Mouse (Mus musculus) common myeloid progenitor, adult 5-6 weeks (primary cell): ENCODE data around the gene Tm9sf3. TPM values are rescaled to one million over a fixed set of nuclear protein-coding genes. Genes with fewer than 3 reads are reported as not detected.
A peak's percentile ranks its signal among the peaks of the same experiment; 100 is the strongest.
"Not testable (repeated sequence)": the region's sequence is repeated elsewhere in the genome, so short reads cannot be mapped to it uniquely, and the experiment has no call there.

Experiments
- ATAC-seq: replicated peaks from 2 replicates; pipeline ENCODE4 v1.8.0; 2016; ENCODE audit warnings: low read depth, mild to moderate bottlenecking, moderate TSS enrichment, inconsistent platforms; ENCODE audit not compliant: poor library complexity, severe bottlenecking
- total RNA-seq: library from RNA; stranded (forward); fragments of 200-1000, 187-1606 nt; gene quantifications from 2 replicates; pipeline ENCODE4 v1.2.3, GENCODE M21; 2017

Tm9sf3 gene
- 243 and 265 TPM in 2 replicates for total RNA-seq

DNA sequence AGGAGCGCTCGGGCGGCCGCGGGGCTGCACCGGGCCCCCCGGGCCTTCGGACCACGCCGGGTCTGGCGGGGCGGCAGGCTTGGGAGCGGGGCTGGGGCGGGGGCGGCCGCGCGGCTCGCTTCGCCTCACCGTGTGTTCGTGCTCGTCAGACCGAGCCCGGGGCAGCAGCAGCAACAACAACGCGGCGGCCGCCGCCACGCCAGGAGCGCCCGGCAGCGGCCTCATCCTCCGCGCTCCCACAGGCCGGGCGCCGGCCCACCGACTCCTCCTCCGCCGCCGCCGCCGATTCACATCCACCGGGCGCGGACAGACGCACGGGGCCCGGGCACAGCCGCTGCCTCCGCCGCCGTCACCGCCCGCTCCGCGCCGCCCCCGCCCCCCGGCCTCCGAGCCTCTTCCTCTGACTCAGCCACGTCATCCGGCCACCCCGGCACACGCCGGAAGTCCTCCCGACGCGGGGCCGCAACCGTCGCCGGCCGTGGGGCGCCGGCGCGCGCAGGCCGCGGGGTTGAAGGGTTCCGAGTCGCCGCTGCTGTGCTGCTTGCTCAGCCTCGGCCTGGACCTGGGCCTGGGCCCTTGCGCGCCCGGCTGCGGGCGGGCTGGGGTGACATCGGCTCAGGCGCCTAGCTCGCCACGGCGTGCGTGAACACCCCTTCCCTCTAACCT lies at the start of gene Tm9sf3:
Gene Tm9sf3 (minus strand): TSS at position 368 of the 666 bp plus-strand sequence.
- ATAC-seq: peak; percentile 59

DNA sequence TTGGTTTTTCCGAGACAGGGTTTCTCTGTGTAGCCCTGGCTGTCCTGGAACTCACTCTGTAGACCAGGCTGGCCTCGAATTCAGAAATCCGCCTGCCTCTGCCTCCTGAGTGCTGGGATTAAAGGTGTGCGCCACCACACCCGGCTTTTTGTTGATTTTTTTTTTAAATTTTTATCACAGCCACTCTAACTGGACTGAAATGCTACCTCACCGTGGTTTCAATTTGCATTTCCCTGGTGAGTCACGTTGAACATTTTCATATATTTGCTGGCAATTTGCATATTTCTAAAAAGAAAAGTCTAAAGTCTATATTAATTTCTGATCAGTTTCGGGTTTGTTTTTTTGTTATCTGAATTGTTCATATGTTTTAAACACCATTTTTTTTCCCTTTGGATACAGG lies 48.8 kb upstream of the Tm9sf3 start:
- not testable (repeated sequence) for ATAC-seq

DNA sequence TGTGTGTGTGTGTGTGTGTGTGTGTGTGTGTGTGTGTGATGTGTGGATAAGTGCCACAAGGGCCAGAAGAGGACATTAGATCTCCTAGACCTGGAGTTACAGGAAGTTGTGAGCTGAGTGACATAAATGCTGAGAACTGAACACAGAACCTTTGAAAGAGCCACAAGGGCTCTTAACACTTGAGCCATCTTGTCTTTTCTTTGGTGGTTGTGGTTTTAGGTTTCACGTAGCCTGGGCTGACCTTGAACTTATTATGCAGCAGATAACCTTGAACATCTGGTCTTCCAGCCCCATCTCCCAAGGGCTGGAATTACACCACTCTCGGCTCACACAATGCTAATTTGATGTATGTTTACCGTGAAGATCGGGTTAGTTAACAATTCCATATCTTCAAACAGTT lies 48.2 kb upstream of the Tm9sf3 start:
- ATAC-seq: no peak

DNA sequence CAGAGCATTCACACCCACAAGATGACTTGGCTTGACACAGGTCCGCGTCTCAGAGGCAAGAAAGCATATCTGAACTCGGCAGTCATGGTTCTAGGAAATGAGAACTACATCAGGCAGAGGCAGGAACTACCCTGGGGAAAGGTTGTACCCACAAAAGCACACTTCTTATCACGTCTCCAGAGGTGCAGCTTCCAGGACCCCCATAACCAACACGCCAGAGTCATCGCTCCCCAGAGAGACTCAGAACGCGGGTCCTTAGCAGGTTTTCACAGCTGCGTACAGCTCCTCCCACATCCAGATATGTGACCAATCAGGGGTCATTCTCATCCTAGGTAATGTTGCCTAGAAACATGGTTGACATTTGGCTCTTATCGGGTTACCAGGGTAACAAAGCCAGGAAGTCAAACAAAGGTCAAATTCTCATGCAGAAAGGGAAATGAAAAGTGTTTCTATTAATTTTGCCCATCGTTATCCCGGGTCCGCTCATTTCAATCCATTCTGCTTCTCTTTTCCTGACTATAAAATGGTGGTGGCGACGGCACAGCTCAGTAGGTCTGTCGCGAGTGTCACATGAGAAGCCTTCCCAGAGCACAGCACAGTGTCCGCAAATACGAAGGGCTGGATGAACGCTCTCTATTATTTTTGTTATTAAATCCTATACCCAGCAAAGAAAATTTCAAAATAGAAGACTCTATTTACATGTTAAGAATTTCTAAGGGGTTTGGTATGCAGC lies 47.3 kb upstream of the Tm9sf3 start:
- peak; percentile 92 for ATAC-seq

DNA sequence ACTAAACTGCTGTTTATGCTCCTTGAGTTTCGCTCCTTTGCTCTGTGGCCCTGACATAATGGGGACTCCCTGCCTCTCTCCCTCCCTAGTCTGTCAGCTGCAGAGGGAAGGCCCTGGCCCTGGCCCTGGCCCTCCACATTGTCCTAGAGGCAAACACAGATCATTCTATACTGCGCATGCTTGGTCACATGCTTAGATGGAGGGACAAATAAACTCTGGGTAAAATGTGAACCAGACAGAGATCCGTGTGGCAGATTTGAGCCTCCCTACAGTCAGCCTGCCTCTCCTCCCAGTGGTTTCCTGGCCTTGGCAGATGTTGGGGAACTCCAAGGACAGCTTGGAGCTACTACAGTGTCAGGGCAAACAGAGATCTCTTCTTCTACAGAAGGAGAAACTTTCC lies 40.1 kb upstream of the Tm9sf3 start:
- no peak for ATAC-seq

DNA sequence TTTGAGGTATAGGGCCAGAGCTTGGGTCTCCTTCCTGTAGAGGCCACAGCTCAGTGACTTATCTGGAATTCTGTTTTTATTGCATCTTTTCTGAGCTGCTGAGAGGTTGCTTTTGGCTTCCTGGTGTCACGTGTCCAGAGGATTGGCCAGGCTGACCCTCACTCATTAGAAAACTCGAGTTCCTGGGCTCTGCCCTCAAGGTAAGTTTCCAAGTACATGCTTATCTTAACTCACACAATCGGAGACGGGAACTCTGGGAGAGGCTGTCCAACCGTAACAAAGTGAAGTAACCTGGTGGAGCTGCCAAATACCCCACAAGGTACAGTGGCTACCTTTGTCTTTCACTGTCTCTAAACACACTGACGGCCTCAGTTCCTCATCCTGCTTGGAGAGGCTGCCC lies 39.6 kb upstream of the Tm9sf3 start:
- ATAC-seq: no peak

DNA sequence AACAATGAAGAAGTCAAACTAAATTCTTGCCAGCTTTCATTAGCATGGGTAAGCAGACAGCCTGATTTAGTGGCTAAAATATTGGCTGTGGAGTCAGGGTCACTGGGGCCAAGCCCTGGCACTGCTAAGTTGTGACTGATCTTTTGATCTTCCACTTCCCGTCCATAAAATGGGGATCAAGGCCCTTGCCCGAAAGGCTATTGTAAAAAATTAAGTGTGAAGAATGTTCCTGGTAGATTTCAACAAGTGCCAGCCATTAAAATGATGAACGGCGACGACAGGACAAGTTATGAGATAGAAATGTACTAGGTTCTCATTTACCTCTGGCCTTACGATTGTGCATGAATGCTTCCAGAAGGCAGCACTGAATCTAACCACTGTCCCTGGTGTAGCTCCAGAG lies 38.1 kb upstream of the Tm9sf3 start:
- ATAC-seq: no peak

DNA sequence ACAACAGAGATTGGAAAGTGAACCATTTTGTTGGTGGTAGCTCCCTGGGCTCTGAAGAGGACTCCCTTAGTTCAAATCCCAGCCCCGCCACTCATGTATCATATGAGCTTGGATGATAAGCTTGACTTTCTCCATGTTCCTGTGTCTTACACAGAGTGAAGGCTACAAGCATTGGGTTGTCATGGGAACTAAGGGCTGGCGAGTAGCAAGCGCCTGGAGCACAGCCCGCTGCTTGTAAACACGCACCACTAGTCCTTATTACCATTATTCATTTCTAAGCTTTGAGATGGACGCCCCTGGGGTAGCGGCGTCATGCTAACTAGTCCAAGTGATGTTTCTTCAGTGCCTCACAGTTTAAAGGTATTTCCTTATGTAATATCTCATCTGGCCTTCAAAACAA lies 35.6 kb upstream of the Tm9sf3 start:
- no peak for ATAC-seq

DNA sequence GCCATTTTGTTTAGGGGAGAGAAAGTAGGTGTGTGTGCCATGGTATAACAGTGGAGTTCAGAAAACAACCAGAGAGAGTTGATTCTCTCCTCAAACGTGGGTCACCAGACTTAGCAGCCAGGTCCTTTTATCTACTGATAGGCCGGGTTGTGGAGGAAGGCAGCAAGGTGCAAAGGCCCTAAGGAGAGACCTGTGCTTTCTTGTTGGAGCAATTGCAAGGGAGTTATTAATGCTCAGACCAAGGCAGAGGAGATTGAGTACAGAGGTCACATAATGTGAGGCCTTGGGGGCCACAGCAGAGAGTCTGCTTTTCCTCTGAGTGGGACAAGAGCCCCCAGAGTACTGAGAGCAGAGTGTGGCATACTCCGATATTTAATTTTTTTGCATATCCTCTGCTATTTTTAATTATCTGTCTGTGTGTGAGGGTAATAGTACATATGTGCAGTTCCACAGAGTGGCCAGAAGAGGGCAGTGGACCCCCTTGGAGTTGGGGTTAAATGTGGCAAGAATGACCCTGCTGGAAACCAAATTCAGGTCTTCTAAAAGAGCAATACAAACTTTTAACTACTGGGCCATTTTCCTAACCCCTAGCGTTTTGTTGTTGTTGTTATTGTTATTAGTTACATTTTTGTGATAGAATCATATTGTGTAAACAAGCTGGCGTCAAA lies 27.3 kb upstream of the Tm9sf3 start:
- peak; percentile 74 for ATAC-seq

DNA sequence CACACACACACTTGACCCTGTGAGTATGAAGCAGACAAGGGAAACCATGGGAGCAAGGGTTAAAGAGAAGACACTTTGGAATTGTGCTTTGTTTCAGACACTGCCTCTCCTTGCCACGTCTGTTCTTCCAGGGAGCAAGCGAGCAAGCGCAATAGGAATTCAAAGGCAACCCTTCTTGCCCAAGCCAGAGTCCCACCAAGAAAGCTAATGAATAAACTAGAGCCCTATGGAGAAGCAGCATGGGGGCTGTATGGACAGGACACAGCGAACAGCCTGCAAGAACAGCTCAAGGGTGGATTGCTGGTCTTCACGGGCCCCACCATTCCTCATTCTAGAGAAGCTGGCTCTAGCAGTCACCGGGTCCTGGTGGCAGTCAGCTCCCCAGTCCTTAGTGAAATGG lies 24.8 kb upstream of the Tm9sf3 start:
- ATAC-seq: no peak

DNA sequence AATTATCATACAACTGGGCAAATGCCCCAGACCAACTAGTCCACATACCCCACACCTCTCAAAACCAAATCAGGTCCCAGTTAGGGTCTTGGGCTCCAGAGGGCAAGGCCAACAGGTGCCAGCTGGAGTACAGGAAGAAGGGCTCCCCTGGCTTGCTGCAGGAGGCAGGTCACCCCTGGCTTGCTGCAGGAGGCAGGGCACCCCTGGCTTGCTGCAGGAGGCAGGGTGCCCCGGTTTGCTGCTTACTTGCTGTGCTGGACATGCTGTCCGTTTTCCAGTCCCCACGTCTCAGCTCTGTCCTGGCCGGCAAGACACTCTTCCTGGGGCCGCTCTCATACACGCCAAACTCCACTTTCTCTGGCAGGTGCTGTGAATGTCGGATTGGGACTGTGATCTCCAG lies 23.4 kb upstream of the Tm9sf3 start:
- ATAC-seq: no peak

DNA sequence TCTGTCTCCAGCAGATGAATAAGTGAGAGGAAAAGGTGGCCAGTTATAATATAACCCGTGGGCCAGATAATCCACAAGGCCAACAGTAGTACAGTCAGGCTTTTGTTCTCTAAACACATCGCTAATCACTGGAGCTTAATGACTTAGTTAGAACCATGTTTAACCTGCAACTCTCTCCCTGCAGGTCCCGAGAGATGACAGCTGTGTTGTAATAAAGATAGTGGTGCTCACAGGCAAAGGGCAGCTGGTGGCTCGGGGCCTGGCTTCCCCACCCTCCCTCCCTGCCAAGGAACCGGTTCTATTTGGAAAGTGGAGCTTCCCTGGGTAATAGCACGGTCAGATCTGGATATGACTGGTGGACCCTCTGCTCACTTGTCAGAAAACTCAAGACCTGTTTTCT lies 20.7 kb upstream of the Tm9sf3 start:
- ATAC-seq: no peak

DNA sequence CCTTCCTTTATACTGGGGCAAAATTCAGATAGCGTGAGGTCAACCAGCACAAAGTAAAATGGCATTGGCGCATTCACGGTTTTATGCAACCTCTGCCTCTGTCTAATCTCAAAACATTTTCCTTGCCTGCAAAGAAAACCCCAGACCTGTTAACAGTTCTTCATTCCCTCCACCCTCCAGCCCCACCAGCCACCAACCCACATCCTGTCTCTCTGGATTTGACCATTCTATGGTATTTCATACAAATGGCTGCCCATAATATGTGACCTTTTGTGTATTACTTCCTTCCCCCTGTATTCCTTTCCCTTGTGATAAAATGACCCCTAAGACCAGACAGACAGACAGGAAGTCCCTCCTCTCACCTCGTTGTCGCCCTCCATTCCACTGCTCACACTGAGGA lies 18.9 kb upstream of the Tm9sf3 start:
- peak; percentile 71 for ATAC-seq

DNA sequence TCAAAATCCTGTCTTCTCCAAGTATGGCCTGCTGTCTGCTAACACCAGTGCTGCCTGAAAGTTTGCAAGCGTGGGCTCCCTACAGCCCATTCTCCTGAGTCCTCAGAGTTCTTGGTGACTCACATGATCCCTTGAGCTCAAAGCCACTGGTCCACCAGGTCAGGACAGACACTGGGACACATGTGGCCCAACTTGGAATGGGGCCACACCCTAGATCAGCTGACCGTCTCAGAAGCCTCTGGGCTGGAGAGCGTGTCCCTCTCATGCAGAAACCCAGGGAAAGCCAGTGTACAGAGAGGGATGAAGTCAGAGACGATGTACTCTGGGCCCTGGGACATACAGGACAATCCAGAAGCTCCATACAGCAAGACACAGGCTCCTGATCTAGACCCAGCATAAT lies 18.4 kb upstream of the Tm9sf3 start:
- no peak for ATAC-seq

DNA sequence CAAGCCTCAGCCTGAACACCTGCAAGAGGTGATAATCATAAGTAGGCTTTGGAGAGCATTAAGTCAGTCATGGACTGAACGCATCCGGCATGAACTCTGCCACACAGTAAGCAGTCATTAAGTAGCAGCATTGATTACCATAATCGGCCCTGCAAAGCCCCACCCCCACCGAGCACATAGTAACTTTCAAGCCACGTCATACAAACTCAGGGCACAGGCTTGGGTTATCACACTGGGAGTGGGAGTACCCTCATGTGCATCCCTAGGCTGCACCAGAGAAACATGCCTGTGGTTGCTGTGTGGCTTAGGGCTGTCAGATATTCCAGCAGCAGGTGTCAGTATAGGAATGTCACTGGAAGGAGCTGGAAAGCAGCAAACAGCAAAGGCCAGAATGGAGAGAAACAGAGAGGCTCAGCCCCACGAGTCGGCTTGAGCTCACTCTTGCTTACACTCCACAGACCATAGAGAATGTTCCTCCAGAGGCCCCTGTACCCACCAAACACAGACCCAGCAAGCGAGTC lies 16.0 kb upstream of the Tm9sf3 start:
- no peak for ATAC-seq

DNA sequence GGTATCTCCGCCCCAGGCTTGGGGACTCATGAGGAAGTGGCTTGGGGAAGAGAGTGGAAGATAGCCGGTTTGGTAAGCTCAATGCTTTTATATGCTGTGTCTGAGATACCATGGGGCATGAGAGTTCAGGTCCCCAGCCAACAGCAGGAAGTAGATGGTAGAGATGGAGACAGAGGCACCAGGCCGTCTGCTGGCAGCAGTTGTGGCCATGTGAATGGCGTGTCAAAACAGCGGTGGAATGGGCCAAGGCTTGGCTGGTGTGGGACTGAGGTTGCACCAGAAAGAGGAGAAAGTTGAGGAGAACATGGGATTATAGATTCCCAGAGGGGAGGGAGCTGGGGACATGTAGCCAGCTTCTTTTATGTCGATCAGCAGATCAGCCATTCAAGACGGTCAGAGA lies 14.8 kb upstream of the Tm9sf3 start:
- ATAC-seq: peak; percentile 24

DNA sequence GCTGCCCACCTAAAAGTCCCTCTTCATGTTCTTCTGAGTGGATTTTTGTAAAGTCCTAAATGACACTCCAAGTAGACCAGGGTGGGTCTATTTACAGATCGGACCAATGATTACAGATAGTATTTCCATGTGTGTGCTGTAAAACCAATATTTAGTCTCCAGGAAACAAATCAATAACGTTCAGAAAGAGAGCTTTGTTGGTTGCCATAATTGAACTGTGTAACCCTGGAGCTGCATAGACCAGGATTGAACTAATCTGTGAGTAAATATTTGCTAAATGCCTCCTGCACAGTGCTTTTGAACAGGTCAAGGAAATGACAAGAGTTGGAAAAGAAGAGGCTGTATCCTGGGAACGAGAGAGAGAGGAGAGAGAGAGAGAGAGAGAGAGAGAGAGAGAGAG lies 11.8 kb upstream of the Tm9sf3 start:
- ATAC-seq: no peak

DNA sequence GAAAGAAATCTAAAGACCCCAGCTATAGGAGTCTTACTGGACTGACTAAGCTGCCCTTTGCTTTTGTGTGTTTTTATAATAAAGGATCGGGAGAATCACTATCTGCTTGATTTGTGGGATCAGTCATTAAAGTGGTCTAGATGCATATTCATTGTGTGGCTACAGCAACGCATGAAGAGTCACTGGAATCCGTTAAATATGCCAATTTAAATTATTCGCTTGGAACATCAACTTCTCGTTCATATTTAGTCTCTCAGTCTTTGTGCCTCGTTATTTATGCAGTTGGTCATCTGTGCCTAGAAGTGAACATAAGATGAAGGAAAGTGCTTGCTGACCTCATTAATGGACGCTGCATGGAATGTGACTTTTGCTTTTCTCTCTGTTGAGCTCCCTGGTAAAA lies 7.1 kb upstream of the Tm9sf3 start:
- ATAC-seq: no peak

DNA sequence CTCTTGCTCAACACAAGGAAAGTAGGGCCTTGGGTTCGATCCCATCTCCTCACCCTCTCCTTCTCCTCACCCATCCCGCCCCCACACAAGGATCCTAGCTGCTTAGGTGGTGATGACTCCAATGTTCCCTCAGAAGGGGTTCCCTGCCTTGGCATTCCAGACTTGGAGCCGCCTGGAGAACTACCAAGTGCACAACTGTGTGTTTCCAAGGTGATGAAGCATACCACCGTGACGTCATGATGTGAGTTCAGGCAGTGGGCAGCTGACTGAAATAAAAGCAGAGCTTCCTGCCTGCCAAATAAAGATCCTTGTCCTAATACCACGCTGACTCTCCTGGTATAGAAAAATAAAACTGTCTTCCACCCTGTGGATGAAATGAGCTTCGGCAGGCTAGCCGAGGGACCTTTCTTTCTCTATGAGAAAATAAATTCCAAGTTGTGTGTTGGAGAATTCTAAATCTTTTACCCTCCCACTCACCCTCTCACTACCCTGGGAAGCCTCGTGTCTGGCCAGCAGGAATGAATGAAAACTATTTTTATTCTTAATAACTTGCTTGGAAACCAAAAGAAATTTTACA lies 6.4 kb upstream of the Tm9sf3 start:
- no peak for ATAC-seq

DNA sequence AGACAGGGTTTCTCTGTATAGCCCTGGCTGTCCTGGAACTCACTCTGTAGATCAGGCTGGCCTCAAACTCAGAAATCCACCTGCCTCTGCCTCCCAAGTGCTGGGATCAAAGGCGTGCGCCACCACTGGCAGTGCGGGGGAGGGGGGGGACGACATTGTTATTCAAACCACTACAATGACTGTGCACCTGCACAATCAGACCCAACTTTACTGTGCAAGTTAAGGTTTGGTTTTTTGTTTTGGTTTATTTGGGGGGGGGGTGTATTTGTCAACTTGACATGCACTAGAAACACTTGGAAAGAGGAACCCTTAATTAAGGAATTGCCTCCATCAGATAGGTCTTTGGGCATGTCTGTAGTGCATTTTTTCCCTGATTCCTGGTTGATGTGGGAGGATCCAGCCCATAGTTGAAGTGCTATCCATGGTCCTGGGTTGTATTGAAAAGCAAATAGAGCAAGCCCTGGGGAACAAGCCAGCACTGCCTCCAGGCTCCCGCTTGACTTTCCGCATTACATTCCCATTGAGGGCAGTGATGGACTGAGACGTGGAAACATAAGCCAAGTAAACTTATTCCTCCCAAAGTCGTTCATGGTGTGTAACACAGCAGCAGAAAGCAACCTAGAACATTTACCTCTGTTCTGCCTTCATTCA lies 2.6 kb upstream of the Tm9sf3 start:
- no peak for ATAC-seq
